Mouse (Mus musculus) brain, embryonic 14.5 days (tissue): ENCODE results near the gene Ddx4.

Experiments
- CTCF ChIP-seq: fragments of 200-500 bp; IDR thresholded peaks from 2 replicates; pipeline ENCODE4 v1.5.1; 2012; ENCODE audit warnings: inconsistent platforms, mild to moderate bottlenecking, moderate library complexity, borderline replicate concordance; ENCODE audit not compliant: insufficient read depth, insufficient read length; ENCODE audit errors: extremely low read depth
- POLR2A ChIP-seq: fragments of 200-500 bp; IDR thresholded peaks from 2 replicates; pipeline ENCODE4 v1.6.1; 2012; ENCODE audit warnings: mild to moderate bottlenecking, inconsistent platforms, borderline replicate concordance; ENCODE audit not compliant: poor library complexity, insufficient read depth, insufficient read length, severe bottlenecking; ENCODE audit errors: extremely low read depth

GRCm38 (mm10) chr13:112560554-112561138 is 91.6 kb downstream of the Ddx4 start:
- TF ChIP-seq CTCF: no peak
- TF ChIP-seq POLR2A: no peak
